Mouse (Mus musculus) cerebellum, postnatal 4 days (tissue): Measurements from ENCODE around the gene Fam83d.
A peak's percentile ranks its signal among the peaks of the same experiment; 100 is the strongest.
"Not testable (repeated sequence)": the region's sequence is repeated elsewhere in the genome, so short reads cannot be mapped to it uniquely, and the experiment has no call there.

Source experiments
- DNase-seq, 2 experiments: peaks; one replicate each; pipeline ENCODE4 v3.0.0; 2022; ENCODE audit warnings: low spot score in 2 of 2, mixed read lengths in 1 of 2

Fam83d gene

GRCm38 (mm10) chr2:158767742-158768339 is at the start of gene Fam83d:
Fam83d (plus strand) TSS chr2:158768093.
- peak; percentile 94 to 96 for DNase-seq

- no peak for DNase-seq
Measured at GRCm38 (mm10) chr2:158718816-158719549, 48.9 kb upstream of the Fam83d start.

- DNase-seq, result no peak
Measured at GRCm38 (mm10) chr2:158720715-158721370, 47.0 kb upstream of the Fam83d start.

DNA sequence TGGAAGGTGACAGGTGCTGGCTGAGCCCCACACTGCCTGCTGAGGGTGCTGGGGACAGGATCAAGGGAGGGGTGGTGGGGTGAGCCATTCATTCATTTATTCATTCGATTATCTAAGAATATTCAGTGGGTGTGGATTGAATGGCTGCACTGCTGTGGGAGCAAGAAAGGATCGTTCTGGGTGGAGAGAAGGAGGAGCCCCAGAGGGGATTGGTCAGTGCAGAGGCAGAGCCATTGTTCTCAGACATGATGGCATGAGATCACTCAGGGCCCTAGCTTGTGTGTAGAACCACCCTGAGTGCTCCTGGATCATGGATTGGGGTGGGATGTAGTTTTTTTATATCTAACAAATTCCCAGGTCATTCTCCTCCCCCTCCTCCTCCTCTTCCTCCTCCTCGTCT is 46.4 kb upstream of the Fam83d start:
- DNase-seq, result no peak

DNA sequence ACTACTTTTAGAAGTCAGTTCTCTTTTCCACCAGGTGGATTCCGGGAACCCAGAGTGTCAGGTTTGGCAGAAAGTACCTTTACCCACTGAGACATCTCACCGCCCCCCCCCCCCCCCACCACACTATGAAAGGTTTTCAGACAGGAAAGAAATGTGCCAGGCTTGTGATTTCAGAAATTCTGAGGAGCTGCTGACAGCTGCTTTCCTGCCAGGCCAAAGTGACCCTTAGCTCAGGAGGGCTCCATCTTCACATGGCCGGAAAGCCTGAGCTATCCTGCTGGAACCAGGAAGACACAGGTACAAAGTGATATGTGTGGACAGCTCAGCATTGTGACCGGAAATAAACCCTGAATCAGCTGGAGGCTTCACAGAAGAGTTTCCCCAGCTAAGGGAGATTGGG is 45.8 kb upstream of the Fam83d start:
- DNase-seq, result no peak

DNA sequence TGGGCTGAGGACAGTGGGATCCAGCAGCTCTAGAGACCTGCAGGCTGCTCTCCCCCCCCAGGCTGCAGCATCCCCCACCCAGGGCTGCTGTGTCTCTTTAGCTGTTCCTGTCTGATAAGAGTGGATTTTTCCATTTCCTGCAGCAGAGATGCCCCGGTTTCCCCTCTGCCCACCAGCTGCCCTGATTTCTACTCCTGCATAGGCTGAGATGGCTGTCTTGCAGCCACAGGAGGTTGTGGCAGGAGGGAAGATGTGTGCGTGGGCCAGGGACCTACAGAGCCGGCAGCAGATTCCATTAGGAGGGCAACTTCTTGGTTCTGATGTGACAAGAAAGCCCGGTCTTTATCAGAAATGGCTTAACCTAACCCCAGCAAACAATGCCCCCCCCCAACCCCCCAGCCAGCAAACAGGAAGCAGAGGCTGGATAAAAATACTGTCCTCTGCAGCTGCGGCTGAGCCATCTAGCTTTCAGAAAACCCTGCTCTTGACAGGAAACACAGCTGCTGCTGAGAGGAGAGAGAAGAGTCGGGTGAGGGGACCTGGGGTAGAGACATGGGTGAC is 44.8 kb upstream of the Fam83d start:
- no peak for DNase-seq

- no peak for DNase-seq
Measured at GRCm38 (mm10) chr2:158723806-158724205, 44.1 kb upstream of the Fam83d start.

DNA sequence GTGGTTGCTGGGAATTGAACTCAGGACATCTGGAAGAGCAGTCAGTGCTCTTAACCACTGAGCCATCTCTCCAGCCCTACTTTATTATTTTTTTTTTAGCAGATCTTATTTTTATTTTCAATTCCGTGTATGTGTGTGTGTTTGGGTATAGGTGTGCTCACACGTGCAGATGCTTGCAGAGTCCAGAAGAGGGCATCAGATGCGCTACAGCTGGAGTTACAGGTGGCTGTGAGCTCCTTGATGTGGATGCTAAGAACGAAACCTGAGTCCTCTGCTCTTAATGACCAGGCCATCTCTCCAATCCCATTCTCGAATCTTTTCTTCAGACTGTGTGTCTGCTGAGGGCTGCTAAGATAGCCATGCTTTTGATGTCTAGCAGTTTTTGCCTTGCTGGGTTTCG is 41.6 kb upstream of the Fam83d start:
- DNase-seq, result no peak

- DNase-seq, result no peak
Measured at GRCm38 (mm10) chr2:158728061-158728815, 39.7 kb upstream of the Fam83d start.

- peak in 1 of 2 experiments; percentile 42 for DNase-seq
Measured at GRCm38 (mm10) chr2:158730896-158731295, 37.0 kb upstream of the Fam83d start.

GRCm38 (mm10) chr2:158732521-158732920 is 35.4 kb upstream of the Fam83d start:
- DNase-seq, result no peak

GRCm38 (mm10) chr2:158733136-158733535 is 34.8 kb upstream of the Fam83d start:
- DNase-seq, result peak in 1 of 2 experiments; percentile 18

DNA sequence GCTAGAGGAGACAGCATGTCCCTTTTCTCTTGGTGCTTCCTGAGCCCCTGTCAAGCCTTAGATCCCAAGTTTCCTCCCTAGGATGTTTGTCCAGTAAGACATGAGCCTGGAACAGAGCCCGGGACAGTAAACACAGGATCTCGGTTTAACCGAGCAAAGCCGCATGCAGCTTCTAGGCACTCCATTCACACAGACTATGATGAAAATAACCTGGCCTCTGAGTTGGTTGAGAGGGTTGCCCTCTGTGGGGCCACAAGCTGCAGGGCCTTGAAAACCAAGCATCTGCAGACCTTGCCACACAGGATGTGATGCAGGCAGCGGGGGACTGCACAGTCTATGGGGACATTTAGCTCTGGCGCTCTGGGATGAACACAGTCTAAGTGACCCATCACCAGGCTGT is 34.0 kb upstream of the Fam83d start:
- no peak for DNase-seq

- DNase-seq, result peak in 1 of 2 experiments; percentile 10
Measured at GRCm38 (mm10) chr2:158734500-158735152, 33.3 kb upstream of the Fam83d start.

GRCm38 (mm10) chr2:158735340-158735739 is 32.6 kb upstream of the Fam83d start:
- no peak for DNase-seq

DNA sequence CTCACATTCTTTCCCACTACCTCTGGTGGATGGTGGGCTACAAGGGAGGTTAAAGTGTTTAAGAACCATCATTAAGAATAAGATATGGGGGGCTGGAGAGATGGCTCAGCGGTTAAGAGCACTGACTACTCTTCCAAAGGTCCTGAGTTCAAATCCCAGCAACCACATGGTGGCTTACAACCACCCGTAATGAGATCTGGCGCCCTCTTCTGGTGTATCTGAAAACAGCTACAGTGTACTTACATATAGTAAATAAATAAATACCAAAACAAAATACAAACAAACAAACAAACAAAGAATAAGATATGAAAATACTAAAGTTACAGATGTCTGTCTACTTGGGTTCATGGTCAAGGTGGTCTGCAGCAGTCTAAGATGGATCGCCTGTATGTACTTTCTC is 31.6 kb upstream of the Fam83d start:
- DNase-seq, result not testable (repeated sequence)

DNA sequence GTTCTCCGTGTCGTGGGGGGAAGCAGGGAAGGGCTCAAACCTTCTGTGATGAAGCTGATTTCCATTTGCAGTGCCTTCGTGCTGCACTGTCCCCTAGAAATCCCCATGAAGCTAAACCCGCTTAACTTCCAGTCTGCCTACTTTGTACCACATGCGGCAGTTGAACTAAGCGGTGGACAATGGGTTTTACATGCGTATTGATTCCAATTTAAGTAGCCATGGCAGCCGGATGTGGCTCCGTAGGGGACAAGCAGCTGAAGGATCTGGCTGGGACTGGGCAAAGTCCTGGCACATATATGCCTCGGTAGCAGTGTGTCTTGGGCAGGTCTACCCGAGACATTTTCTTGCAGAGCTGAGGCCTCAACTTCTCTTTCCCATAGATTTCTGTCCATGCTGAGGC is 29.3 kb upstream of the Fam83d start:
- DNase-seq, result no peak

- DNase-seq, result no peak
Measured at GRCm38 (mm10) chr2:158739113-158739512, 28.8 kb upstream of the Fam83d start.

GRCm38 (mm10) chr2:158741011-158741501 is 26.8 kb upstream of the Fam83d start:
- no peak for DNase-seq

GRCm38 (mm10) chr2:158742431-158742830 is 25.5 kb upstream of the Fam83d start:
- no peak for DNase-seq

DNA sequence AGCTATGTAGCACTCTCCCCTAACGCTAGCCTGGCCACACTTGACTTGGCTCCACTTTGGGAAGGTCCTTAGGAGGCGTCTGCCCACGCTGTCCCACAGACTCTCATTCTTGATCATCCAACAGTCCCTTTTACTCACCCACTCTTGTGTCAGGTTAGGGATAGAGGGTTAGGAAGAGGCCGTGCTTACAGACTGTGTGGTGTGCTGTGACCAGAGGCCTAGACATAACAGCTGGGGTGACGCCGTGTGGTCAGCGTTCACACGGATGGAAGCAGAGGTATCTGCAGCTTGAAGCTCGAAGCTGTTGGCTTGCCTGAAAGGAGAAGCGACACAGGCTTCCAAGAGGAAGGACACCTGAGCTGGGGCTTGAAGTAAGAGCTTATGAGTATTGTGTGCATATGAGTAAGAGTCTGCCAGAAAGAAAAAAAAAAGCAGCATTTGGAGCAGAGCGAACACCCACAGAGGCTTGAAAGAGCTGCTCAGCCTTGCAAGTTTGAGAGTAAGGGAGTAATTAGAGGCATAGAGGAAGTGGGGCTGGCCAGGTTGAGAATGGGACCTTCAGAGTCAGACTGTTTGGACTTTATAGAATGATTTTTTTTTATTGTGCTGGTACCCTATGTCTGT is 24.3 kb upstream of the Fam83d start:
- no peak for DNase-seq
